Mouse (Mus musculus): ENCODE data around the gene Trim5.
A peak's percentile ranks its signal among the peaks of the same experiment; 100 is the strongest.
"Not testable (repeated sequence)": the region's sequence is repeated elsewhere in the genome, so short reads cannot be mapped to it uniquely, and the experiment has no call there.

Trim5 gene

DNA sequence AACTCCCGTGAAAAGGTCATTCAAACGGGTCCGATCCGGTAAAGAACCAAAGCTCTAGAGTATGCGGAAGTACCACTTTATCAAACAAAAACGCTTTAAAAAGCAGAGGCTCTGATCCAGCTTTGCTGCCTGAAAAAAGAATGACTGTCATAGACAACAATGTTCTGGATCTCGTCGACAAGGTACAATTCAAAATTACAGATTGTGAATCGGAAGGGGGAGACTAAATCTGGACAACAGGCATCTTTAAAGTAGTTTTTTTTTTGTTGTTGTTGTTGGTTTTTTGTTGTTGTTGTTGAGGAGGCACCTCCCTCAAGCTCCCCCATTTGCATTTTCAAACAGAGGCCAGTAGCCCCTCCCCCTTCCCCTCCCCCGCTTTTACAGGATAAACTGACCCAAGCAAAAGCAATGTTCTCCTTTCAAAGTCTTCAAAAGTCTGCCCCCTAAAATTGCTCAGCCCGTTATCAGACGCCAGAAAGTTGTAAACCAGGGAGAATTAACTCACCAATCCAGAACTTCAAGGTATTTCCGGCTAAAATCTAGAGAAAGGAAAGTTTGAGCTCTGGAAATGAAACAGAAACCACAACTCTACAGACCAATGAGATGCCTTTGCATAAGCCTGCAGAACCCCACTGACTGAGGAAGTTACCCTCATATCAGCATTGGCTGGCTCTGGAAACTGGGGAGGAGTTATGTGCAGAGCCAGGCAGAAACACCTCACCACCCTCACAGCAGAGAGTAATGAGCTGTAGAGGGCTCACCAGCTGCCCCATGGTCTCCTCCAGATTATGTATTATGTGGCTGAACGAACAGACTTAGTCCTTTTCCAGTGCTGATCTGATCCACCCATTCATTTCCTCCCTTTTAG, at the start of gene Trim5:
Trim5 (minus strand) TSS at position 519 of the 868 bp plus-strand sequence.
- DNase-seq (ENCODE audit: low read depth, low spot score): not testable (repeated sequence)

DNA sequence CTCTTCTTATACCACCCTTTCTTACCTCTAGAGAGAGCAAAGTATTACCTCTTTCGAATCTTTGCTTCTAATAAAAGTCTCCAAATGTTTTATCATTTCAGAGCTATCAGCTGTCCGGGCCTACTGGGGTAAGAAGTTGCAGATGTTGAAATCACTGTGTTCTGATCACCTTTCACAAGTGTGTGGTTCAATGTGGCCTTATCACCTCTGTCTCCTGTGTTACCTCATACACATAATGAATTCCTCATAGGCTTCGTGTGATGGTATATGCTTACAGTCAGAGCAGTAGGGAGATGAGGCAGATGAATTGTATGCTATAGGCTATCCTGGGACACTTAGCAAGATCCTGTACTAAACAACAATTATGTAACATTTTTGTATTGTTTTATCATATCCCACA, 47.7 kb upstream of the Trim5 start:
- DNase-seq (ENCODE audit: low read depth, low spot score): not testable (repeated sequence)

GRCm38 (mm10) chr7:104329171-104329570, 41.3 kb upstream of the Trim5 start, which contains the start of gene Trim34b:
Gene Trim34b, plus strand, starts transcription at chr7:104329471.
- DNase-seq (ENCODE audit: low read depth, low spot score): not testable (repeated sequence)

DNA sequence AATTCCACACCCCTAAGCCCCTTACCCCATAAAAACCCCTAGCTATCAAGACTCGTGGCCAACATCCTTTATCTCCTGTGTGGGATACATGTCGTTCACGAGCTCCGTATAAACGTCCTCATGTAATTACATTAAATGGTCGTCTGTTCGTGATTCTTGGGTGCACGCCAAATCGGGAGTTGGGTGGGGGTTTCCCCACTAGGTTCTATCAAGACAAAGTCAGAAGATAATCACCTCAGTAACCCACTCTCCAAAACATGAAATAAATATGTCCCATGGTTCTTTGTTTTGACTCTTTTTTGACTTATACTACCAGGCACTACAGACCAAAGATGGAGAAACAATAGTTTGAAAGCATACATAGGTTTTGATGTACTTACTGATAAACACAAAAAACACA, 34.1 kb upstream of the Trim5 start:
- no peak for DNase-seq (ENCODE audit: low read depth, low spot score)

- not testable (repeated sequence) for DNase-seq (ENCODE audit: low read depth, low spot score)
Observed at GRCm38 (mm10) chr7:104315369-104316080, 27.6 kb upstream of the Trim5 start, which contains the start of gene Trim12a. Gene Trim12a, minus strand, starts transcription at chr7:104315466.

DNA sequence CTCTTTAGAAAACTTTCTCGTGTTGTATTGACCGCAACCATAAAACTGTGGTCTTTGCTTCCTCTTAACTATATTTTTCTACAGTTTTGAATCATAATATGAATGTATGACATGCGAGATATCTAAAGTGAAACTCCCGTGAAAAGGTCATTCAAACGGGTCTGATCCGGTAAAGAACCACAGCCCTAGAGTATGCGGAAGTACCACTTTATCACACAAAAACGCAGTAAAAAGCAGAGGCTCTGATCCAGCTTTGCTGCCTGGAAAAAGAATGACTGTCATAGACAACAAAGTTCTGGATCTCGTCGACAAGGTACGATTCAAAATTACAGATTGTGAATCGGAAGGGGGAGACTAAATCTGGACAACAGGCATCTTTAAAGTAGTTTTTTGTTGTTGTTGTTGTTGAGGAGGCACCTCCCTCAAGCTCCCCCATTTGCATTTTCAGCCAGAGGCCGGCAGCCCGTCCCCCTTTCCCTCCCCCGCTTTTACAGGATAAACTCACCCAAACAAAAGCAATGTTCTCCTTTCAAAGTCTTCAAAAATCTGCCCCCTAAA, 27.0 kb upstream of the Trim5 start:
- DNase-seq (ENCODE audit: low read depth, low spot score): no peak

- DNase-seq (ENCODE audit: low read depth, low spot score): no peak
Observed at GRCm38 (mm10) chr7:104291638-104292400, 3.9 kb upstream of the Trim5 start.

DNA sequence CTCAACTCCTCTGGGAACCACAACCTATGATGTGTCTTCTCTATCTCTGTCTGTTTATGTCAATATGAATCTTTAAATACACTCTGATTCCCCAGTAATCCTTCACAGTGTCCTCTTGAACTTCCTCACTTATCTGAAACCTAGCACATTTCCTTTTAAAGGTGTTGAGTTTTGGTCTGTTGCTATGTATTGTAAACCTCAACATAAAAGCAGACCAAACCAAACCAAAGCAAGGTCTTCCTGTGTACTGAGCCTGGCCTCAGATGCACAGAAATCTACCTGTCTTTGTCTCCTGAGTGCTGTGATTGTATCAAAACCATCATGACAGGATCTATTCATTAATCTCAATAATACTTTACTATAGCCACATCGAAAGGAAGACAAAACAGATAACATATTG, 2.7 kb upstream of the Trim5 start:
- no peak for DNase-seq (ENCODE audit: low read depth, low spot score)

- not testable (repeated sequence) for DNase-seq (ENCODE audit: low read depth, low spot score)
Observed at GRCm38 (mm10) chr7:104279361-104279760, 8.5 kb downstream of the Trim5 start.

DNA sequence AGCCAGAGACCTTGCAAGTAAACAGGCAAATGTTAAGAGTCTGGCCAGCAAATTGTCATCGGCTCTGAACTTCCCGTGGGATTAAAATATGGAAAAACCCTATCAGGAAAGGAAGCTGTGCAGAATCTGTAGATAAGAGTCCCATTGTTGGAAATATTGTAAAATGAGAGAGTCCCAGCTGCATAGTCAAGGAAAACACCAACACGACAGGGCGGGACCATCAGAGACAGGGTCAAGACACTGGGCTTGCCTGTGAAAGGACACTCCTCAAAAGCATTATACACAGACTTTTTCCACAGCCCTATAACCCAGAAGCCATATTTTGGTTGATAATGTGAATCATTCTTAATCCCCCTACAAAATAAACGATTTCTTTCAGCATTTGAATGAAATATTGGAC, 22.6 kb downstream of the Trim5 start:
- not testable (repeated sequence) for DNase-seq (ENCODE audit: low read depth, low spot score)

- DNase-seq (ENCODE audit: low read depth, low spot score): not testable (repeated sequence)
Observed at GRCm38 (mm10) chr7:104260380-104260779, 27.5 kb downstream of the Trim5 start.

DNA sequence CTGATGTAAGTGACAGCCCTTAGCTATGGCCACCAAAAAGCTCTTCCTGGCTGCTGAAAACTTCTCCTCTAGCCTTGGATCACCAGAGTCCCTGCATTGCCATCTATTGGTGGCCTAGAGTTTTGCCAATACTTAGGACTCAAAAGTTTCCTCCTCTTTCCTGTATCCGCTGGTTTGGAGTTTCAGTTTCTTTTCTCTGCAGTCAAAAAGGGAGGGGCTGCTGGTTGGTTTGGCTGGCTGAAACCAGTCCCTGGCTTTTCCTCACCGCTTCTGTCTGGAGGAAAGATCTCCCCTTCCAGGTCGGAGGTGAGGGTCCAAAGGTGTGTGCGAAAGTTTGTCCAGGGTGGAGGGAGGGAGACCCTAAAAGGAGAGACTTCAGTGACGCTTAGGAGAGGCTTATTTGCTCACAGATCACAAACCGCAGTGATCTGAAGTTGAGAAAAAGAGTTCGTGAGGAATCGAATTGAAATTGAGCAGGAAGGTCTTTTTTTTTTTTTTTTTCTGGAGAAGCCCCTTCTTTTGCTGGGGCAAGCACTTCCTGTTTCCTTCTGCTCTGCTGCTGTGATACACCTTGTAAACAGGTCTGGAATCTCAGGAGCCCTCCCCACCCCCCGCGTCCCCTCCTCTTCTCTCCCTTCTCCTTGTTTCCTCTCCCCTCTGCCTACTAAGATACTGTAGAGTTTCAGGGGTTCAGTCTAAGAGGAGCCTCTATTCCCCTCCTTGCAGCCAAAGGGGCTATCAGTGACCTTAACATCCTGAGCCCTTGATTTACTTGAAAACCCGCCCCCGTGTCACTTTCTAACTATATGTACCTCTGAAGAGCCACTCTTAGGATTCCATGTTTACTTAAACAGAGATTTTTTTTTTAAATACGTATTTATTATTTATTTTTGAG, 43.4 kb downstream of the Trim5 start, which contains the start of gene Trim34a:
Trim34a (plus strand) TSS at position 171 of the 895 bp plus-strand sequence.
- peak; percentile 45 for DNase-seq (ENCODE audit: low read depth, low spot score)

DNA sequence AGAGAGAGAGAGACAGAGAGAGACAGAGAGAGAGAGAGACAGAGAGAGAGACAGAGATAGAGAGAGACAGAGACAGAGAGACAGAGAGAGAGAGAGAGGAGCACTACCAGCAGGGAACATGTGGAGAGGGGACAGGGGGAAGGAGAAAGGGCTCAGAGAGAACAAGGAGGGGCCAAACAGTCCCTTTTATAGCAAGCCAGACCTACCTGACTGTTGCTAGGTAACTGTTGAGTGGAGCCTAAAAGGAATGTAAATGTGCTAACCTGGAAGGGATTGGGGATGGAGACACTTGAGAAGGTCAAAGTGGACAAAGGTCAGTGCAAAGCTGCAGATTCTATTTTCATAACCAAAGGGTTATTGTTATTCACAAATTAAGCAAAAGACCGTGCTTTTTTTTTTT, 44.3 kb downstream of the Trim5 start:
- DNase-seq (ENCODE audit: low read depth, low spot score): no peak

- DNase-seq (ENCODE audit: low read depth, low spot score): no peak
Observed at GRCm38 (mm10) chr7:104240857-104241256, 47.0 kb downstream of the Trim5 start.

DNA sequence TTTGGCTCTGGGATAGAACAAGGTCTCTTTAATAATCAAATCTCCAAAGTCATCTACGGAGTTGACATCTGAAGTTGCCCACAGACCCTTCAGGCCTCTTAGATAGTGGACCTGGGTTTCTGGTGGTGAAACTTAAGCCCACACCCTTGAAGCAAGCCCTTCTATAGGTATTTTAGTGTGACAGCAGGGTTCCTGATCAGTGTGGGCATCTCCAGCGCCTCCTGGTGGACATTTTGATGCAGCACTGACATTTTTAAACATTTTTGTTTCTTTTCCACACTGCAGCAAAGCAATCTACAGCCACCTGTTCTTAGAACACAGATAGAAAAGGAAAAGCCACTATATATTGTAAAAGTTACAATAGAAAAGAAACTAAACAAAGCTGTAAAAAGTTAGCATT, 56.7 kb downstream of the Trim5 start:
- no peak for DNase-seq (ENCODE audit: low read depth, low spot score)

DNA sequence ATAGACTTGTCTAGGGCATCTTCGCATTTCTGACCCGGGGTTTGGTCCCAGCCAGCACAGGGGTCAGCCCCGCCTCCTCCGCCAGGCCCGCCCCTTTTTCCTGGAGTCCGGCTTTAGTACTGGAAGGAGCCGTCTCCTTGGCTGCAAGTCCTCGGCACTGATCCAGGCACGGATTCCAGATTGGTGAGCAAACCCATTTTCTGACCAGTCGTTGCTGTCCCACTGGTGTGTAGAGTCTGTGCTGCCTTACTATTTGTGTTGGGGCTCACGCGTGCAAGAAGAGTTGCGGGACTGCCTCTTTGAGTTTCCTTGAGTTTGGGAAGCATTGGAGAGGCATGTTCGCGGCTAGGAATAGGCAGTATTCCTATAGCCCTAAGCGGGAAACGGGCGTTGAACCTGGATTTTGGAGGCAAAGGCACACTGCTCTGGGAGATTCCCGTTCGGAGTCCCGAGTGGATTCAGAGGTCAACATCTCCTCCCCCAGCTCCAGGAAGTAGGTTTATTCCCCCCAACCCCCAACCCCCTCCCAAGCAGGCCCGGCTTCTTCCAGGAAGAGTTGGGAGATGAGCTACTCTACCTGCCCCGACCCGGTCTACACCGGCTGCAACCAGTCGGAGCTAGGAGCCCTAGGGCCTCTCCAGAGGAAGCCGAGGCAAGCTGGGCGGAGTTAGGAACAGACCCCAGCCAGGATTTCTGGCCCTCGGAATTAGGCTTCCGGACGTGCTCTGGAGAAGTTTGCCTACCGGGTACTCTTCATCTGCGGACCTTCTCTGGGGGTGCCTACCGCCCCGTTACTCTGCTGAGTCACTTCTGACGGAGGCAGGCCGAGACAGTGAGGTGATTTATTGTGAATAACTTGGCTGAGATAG, 69.0 kb downstream of the Trim5 start, which contains the start of gene Trim6:
Trim6 (plus strand) TSS at position 93 of the 869 bp plus-strand sequence.
- no peak for DNase-seq (ENCODE audit: low read depth, low spot score)

- no peak for DNase-seq (ENCODE audit: low read depth, low spot score)
Observed at GRCm38 (mm10) chr7:104217881-104218280, 70.0 kb downstream of the Trim5 start.

DNA sequence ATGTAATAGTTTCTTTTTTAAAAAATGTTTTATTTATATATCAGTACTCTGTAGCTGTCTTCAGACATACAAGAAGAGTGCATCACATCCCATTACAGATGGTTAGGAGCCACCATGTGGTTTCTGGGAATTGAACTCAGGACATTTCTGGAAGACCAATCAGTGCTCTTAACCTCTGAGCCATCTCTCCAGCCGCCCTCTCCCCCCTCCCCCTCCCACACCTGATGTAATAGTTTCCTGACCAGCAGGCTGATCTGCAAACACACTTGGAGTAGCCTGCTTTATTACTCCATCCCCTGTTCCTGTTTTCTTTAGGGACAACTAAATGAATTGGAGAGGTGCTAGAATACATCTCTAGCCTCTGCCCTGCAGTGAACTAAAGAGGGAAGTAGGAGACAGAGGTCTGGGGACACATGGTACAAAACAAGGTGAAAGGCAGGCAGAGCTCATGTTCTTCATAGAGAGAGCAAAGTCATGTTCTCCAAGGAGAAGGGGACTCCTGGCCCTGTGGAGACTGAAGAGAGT, 71.8 kb downstream of the Trim5 start:
- DNase-seq (ENCODE audit: low read depth, low spot score): no peak
